Mouse (Mus musculus) gastrocnemius, postnatal 14 days (tissue): ENCODE measurements around the gene Htr3b. TPM values are rescaled to one million over a fixed set of nuclear protein-coding genes. Genes with fewer than 3 reads are reported as not detected.

Source experiments
- DNase-seq: peaks from one replicate; pipeline ENCODE4 v3.0.0; 2021; ENCODE audit warnings: mixed read lengths
- intact Hi-C: fragments of 180-260 bp; cut with DNase I; formaldehyde crosslinking; loops from one replicate; pipeline ENCODE4 v1.15.1; 2025; ENCODE audit warnings: low total_unique reads
- total RNA-seq, 2 experiments: library from RNA; stranded (reverse); gene quantifications; 2 replicates each; pipeline ENCODE4 v1.2.3; 2021

The Htr3b gene
- total RNA-seq, 2 experiments from 2014 or later = not detected

- no peak for DNase-seq
- intact Hi-C loops = no loop called here
Measured at GRCm38 (mm10) chr9:48942349-48942748, 22.4 kb downstream of the Htr3b start.

- no peak for DNase-seq
- intact Hi-C loops = no loop called here
Measured at GRCm38 (mm10) chr9:48929436-48929835, 35.4 kb downstream of the Htr3b start.

DNA sequence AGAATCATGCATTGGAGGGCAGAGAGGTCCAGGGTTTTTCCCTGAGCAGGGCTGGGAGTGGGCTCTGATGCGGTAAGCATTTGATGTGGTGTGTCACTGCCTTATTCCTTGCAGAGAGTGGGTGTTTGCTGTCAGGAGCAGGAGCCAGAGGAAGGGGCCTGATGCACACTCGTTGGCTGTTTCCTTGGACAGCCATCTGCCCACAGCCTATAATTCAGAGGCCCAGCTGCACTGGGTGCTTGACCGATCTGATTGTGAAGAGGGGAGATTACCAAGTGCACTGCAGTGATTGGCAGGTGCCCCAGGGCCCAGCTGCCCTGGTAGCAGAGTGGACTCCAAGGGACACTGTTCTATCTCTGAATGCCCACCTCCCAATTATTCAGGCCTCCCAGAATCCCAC, 36.0 kb downstream of the Htr3b start:
- no peak for DNase-seq
- intact Hi-C loops = no loop called here

- no peak for DNase-seq
- intact Hi-C loops = no loop called here
Measured at GRCm38 (mm10) chr9:48916011-48916788, 48.6 kb downstream of the Htr3b start.

DNA sequence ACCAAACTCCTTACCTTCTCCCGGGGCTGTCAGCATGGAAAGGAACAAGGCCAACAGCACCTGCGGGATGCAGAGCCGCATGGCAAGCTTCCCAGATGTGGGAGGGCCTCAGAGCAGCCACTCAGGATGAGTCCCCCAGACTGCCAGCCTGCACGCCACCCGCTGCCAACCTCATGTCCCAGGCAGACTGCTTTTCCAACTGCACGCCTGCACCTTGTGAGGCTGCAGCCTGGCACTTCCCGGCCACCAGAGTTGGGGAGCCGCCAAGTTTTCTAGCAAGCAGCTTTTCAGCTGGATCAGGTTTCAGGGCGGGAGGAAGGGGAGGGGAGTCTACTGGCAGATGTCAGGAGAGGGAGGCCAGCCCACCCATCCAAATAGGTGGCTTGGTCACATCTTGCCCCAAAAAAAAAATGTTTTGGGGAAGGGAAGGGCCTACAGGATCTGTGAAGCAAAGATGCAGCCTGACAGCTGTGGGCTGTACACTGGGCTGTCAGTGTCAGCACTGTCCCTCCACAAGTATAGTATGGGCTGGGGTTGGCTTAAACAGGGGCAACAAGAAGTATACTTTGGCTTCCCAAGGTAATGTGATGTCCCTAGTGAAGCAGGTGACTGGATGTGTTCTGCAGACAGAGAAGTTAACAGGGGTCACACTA, 53.8 kb downstream of the Htr3b start, which contains the start of gene Htr3a:
Htr3a (minus strand) TSS at position 215 of the 653 bp plus-strand sequence.
- intact Hi-C loops = no loop called here
- DNase-seq = peak; percentile 45

GRCm38 (mm10) chr9:48904421-48904820, 60.4 kb downstream of the Htr3b start:
- intact Hi-C loops = no loop called here
- DNase-seq = no peak

DNA sequence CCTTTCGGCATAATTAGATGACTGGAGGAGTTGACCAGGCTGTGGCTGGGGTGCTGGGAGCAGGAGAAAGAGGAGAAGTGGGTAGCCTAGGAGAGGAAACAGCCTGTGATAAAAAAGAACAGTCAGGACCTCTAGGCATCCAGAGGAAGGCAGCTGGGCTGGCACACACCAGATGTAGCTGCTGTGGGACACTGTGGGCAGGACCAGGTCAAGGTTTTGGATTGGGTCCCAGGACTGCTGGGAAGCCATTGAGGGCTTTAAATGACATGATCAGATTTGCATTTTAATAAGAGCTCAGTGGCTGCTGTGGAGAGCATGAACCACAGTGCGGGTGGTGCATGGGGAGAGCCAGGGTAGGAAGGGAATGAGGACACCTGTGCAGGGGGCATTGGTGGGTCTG, 61.0 kb downstream of the Htr3b start:
- intact Hi-C loops = no loop called here
- no peak for DNase-seq

DNA sequence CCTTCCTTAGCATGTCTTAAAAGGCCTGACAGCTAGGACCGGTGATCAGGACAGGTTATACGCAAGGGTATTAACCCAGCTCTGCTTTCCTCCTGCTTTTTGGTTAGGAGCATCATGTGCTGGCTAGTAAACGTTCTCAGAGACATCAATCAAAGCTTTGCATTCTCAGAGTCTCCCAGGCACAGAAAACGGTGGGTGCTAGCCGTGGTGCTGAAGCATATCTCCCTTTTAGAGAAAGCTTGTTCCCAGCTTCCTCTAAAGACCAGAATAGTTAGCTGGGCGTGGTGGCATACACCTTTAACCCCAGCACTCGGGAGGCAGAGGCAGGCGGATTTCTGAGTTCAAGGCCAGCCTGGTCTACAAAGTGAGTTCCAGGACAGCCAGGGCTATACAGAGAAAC, 66.2 kb downstream of the Htr3b start:
- intact Hi-C loops = no loop called here
- peak; percentile 16 for DNase-seq

DNA sequence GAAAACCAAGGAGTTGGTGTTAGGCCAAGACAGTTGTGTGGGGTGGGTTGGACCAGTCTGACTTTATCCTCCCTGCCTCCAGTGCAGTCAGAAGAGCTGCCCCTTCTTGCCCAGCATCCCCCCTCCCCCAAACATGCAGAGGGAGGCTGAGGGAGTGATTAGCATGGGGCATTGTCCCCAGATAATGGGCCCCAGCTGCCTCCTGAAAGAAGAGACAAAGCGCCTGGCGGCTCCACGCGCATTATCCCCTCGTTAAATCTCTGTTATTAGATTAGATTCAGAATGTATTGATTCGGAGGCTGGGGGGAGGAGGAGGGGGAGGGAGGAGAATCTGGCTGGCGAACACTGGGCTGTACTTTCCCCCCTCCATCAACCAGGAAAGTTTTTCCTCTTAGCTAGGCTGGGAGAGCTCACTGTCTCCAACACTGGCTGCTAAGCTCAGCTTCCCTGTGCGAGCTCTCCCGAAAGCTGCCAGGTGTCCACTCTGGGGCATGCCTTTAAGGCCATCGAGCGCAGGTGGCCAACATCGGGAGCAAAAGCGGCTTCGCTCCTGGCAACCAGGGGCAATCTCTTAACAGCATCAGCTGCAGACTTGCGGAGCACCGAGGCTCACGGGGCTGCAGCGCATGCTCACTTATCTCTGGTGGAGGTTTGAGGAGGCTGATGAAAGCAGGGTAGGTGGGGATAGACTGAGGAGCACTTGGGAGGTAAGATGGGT, 68.8 kb downstream of the Htr3b start:
- DNase-seq = no peak
- intact Hi-C loops = loop anchor here (2.0 kb wide), 1 partner anchor 251 kb away; no protein-coding TSS in a partner anchor

GRCm38 (mm10) chr9:48894755-48895154, 70.0 kb downstream of the Htr3b start:
- no peak for DNase-seq
- intact Hi-C loops = loop anchor here (2.0 kb wide), 1 partner anchor 250 kb away; no protein-coding TSS in a partner anchor

DNA sequence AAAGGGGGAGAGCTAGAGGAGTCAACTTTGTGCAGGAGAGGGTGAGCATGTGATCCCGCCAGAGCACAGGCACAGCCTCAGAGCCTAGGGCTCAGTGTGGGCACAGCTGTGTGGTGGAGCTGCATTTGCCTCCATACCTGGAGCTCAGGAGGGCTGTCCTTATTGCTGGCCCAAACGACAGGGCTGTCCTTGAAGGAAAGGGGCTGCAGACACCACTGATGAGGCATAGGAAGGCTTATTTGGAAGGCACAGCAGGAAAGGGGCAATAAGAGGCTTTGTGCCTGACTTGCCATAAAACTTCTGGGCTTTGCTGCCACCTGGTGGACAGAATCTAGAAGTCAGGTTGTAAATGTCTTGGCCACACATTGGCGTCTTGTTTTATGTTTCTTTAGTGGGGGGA, 70.8 kb downstream of the Htr3b start:
- peak; percentile 55 for DNase-seq
- intact Hi-C loops = loop anchor here (2.0 kb wide), 2 partner anchors 33 to 249 kb away; no protein-coding TSS in a partner anchor

DNA sequence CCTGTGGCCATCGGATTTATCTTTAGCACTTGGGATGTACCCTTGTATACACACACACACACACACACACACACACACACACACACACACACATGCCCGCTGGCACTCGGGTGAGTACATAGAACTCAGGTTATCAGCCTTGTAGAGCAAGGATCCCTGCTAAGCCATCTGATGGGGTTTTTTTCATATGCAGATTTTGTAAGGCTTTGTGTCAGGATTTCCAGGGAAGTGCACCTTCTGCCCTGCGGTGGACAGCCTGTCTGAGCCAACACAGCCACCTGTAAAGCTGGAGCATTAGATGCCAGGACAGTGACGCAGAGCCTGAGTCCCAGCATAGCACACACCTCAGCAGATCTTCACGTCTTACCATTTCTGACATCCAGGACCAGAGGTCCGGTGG, 75.7 kb downstream of the Htr3b start:
- intact Hi-C loops = no loop called here
- DNase-seq = no peak

Other genes with a start within 250 kb of the Htr3b start
- 100 to 1,000 TPM in 1 of 2 experiments, 10 to 100 TPM in 1; 70.1 to 157 TPM for gene Zbtb16, start 128.8 kb downstream of the Htr3b start, total RNA-seq
- gene Htr3a, start 53.9 kb downstream of the Htr3b start, total RNA-seq = not detected
- gene Usp28, start 20.4 kb upstream of the Htr3b start, total RNA-seq = 10 to 100 TPM; 69.9 to 98.4 TPM
- gene Zw10, start 90.6 kb upstream of the Htr3b start, total RNA-seq = 1 to 10 TPM; 6.0 to 7.1 TPM
- under 1 TPM in 1 of 2 experiments, not detected in 1; 0.45 TPM for gene Tmprss5, start 116.3 kb upstream of the Htr3b start, total RNA-seq